Mouse (Mus musculus) layer of hippocampus, adult 18-20 months (tissue): ENCODE measurements at regions not wholly inside any gene's neighbourhood (a gene's known extent, or its start where the extent isn't known, plus 50 kb on each side); places are given as distances from the start of the nearest gene placed in this dataset.

Experiments
- DNase-seq, 2 experiments: peaks; one replicate each; pipeline ENCODE4 v3.0.0; 2022; ENCODE audit warnings: low spot score in 2 of 2

- no peak for DNase-seq
Measured at GRCm38 (mm10) chr6:66012675-66013074, 60.3 kb downstream of the 4930544G11Rik start.

GRCm38 (mm10) chr6:66023531-66023930, 71.1 kb downstream of the 4930544G11Rik start:
- no peak for DNase-seq

- DNase-seq = no peak
Measured at GRCm38 (mm10) chr6:66036789-66037188, 84.4 kb downstream of the 4930544G11Rik start.

GRCm38 (mm10) chr6:66051852-66052251, 99.4 kb downstream of the 4930544G11Rik start:
- DNase-seq = no peak

GRCm38 (mm10) chr6:66052386-66052785, 100.0 kb downstream of the 4930544G11Rik start:
- no peak for DNase-seq

GRCm38 (mm10) chr6:66053197-66053596, 100.8 kb downstream of the 4930544G11Rik start:
- no peak for DNase-seq

GRCm38 (mm10) chr6:66068874-66069273, 116.5 kb downstream of the 4930544G11Rik start:
- DNase-seq = no peak

- DNase-seq = no peak
Measured at GRCm38 (mm10) chr6:66077445-66077844, 125.0 kb downstream of the 4930544G11Rik start.

GRCm38 (mm10) chr6:66078769-66079168, 126.4 kb downstream of the 4930544G11Rik start:
- DNase-seq = no peak

GRCm38 (mm10) chr6:66101555-66102071, 149.2 kb downstream of the 4930544G11Rik start:
- DNase-seq = peak in 1 of 2 experiments; percentile 16

GRCm38 (mm10) chr6:66114366-66114765, 162.0 kb downstream of the 4930544G11Rik start:
- DNase-seq = peak in 1 of 2 experiments; percentile 19

- no peak for DNase-seq
Measured at GRCm38 (mm10) chr6:66121479-66122183, 169.2 kb downstream of the 4930544G11Rik start.

GRCm38 (mm10) chr6:66124292-66124691, 171.9 kb downstream of the 4930544G11Rik start:
- DNase-seq = no peak

- no peak for DNase-seq
Measured at GRCm38 (mm10) chr6:66151786-66152185, 199.4 kb downstream of the 4930544G11Rik start.

- DNase-seq = no peak
Measured at GRCm38 (mm10) chr6:66154831-66155230, 202.4 kb downstream of the 4930544G11Rik start.

- no peak for DNase-seq
Measured at GRCm38 (mm10) chr6:66160805-66161204, 208.4 kb downstream of the 4930544G11Rik start.

- DNase-seq = no peak
Measured at GRCm38 (mm10) chr6:66168913-66169312, 216.5 kb downstream of the 4930544G11Rik start.

GRCm38 (mm10) chr6:66197990-66198389, 245.6 kb downstream of the 4930544G11Rik start:
- DNase-seq = peak in 1 of 2 experiments; percentile 15

- DNase-seq = no peak
Measured at GRCm38 (mm10) chr6:66200136-66200790, 247.9 kb downstream of the 4930544G11Rik start.

- DNase-seq = no peak
Measured at GRCm38 (mm10) chr6:66206197-66206925, 254.0 kb downstream of the 4930544G11Rik start.

- no peak for DNase-seq
Measured at GRCm38 (mm10) chr6:66217543-66217942, 265.1 kb downstream of the 4930544G11Rik start.
